Mouse (Mus musculus) retina, postnatal 1 day (tissue): ENCODE measurements around the gene Clybl.

Source experiments
- DNase-seq: peaks from one replicate; pipeline ENCODE4 v3.0.0-alpha.2; 2012

Gene Clybl

DNA sequence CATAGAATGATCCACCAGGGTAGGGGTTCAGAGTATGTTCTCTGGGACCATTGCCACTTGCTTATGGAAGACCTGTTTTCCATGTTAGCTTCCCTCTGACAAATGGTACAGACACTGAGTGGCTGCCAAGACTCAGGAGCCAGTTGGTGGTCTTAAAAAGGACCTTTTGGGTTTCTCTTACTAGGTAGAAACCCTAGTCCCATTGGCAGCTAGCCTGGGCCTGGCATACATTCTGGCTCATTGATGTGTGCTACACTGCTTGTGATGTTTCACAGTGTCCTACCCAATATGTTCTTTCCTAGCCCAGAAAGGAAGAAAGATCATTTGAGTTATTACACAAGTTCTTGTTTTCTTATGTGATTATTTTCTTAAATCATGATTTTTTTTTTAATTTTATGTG lies 69.8 kb downstream of the Clybl start:
- no peak for DNase-seq

DNA sequence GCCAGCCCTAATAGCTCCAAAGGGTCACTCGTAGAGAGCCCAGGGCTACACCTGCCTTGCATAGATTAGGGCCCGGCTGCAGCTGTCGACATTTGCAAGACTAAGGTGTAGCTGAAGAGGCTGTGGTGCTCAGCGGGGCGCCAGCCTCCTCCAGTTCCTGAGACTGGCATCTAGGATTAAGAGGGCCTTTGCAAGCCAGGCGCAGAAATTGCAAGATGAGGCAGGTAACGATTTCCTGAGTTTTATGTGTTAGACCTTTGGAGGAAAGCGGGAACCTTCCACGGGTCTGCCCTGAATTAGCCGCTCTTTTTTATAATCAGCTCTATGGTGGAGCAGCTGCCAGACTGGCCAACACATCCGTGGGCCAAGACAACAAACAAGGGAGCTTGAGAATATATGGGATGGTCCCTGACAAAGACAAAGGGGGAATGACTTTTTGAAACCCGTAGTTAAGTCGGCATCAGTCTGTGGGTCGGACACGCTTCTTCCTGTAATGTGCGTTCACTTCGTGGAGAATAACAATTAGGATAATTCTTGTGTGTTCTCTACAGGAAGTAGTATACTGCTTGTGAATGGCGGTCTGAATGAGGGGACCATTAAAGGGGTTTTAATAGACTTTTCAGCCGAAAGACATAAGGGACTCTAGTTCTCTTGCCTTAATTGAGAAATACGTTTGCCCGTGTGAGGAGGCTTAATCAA lies 74.2 kb downstream of the Clybl start:
- peak; percentile 50 for DNase-seq

DNA sequence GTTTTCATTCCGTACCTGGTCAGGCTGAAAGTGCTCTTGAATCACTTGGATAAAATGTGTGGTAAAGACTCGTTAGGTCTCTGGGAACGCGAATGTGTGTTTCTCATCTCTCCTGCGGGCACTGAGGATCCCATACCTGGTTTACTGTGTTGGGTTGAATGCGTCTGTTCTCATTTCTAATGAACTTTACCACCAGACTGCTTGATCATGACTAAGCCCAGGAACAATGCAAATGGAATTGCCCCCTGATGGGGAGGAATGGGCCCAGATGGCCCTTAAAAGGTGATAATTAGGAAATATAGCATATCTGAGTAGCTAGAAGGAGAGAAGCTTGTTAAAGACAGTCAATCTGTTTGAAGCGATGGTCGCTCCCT lies 74.7 kb downstream of the Clybl start:
- DNase-seq = peak; percentile 76

DNA sequence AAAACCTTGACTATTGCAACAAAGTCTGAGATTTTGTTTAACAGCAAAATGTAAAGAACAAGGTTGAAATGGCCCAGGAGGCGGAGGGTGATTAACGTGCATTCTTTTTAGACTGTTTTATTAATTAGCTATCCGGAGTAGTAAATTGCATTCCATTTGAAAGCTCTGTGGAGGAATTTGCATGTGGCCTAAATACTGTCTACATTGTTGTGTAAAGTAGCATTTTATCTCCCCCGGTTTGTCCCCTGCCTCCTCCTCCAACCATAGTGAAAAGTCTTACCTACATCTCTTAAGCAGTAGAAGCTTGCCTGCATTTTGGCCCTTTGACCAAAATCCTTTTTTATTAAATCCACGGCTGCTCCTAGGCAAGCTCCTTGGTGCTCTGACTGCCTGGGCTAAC lies 76.8 kb downstream of the Clybl start:
- DNase-seq = peak; percentile 46

DNA sequence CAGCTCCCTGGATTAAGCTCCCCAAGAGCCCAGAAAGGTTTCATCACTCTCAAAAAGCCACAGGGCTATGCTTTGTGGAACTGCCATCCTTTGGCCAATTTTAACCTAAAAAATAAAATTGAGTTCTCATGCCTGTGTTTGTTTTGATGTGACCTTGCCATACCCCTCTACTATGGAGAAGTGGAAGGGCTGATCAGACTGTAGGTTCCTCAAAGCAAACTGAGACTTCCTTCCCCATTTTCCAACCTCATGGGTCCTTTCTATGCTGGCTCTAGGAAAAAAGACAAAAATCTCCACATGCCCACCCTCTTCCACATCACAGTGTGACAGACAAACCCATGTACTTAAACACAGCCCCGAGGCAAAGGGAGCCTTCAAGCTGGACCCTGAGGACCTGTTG lies 79.7 kb downstream of the Clybl start:
- DNase-seq = no peak

DNA sequence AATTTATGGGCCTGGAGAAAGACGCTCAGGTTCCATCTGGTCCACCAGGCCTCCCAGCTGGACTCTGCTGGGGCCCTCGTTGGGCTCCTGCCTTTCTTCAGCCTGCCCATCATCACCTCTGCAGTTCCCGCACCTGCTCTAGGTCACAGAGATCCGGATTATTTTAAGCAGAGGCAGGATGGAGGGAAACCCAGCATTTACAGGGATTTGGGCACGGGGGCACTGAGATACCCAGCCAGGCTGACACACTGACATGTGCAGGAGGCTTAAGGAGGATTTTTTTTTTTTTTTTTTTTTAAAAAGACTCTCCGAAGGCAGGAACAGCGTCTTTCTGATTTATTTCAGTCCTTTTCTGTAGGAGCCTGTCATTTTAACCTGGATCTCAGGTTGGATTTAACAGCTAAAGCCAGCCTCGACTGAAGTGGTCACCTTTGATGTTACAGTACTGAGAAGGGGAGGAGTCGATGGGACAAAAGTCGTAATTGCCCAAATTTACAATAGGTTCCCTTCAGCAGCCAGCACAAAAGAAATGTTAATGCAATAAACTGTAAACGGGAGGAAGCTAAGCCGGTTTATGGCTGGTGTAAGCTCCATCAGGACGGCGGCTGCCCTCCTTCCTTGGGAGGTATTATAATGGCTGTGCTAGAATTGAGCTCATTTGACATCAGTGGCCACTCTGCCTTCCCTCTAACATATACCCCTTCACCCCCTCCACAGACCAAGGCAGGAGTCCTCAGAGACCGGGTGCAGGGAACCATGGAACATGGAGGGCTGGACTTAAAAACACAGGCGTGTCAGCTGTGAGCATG lies 81.6 kb downstream of the Clybl start:
- DNase-seq = peak; percentile 35

DNA sequence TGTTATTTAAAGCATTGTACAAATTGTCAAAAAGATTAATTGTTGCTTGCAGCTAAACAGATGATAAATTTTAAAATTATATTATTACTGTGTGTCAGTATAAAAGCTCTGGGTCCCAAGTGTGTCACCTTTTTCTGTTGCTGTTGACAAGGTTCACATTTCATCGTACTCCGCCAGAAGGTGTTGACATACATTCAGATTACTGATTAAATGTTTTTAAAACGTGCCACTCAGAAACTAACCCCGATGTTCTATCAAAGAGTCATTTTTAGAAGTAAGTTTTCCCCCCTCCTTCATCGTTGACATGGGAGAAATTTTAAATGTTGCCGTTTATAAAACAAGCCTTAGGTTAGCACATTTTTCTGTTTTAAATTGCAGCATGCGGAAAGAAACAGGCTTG lies 83.7 kb downstream of the Clybl start:
- no peak for DNase-seq

DNA sequence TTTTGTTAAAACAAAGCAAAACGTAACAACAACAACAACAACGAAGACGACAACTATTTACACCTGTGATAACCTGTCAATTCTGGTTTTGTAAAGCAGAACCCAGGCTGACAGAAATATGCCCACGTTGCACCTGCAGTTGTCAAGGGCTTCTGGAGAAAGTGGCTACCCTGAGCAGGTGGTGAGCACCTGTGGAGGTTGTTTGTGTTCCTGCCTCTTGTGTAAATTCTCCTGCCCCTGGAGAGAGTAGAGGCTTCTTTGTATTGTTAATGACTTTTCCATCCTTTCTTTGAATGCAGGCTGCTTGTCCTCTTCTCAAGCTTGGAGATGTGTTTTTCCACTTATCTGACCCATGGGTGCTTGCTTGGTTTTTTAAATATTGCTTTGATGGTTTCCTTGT lies 86.1 kb downstream of the Clybl start:
- no peak for DNase-seq

DNA sequence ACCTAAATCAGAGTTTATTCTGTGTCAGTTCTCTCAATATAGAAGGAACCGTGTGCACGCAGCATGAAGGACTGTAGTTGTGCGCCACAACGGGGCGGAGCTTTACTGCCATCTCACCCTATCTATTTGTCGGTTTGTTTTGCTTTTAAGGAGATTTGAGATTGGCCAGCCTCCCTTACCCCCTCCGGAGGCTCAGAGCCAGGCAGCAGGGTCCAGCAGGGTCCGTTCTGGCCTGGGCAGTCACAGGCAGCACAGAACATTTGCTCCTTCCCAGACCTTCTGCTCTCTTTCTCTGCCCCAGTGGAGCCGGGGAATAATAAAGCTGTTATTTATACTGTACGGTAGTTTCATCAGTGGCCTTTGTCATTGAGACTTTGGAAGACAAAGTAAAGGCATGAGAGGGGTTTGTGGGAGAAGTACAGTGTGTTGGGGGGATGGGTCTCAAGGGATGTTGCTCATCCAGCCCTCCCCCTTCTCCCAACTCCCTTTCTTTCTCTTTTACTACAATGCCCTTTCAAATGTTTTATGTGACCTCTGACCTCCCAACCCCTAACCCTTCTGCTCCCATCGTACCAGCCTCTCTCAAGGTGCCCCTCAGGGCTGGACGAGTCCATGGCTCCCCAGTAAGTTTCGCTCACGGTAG lies 89.7 kb downstream of the Clybl start:
- no peak for DNase-seq

DNA sequence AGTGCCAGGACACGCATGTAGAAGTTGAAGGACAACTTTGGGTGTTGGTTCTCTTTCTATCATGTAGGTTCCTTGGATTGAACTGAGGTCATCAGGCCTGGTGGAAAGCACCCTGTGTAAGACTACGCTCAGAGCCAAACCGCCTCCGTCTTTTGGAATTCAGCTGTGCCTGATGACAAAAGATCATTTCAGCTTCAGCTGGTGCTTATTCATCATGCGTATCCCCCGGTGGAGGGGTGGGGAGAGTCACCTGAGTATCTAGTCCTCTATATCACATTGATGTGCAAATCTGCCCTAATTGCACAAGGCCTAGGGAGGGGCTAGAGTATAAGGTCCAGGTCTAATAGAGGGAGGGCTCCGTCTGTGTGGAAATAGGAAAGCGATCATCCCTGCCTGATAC lies 95.6 kb downstream of the Clybl start:
- DNase-seq = no peak

DNA sequence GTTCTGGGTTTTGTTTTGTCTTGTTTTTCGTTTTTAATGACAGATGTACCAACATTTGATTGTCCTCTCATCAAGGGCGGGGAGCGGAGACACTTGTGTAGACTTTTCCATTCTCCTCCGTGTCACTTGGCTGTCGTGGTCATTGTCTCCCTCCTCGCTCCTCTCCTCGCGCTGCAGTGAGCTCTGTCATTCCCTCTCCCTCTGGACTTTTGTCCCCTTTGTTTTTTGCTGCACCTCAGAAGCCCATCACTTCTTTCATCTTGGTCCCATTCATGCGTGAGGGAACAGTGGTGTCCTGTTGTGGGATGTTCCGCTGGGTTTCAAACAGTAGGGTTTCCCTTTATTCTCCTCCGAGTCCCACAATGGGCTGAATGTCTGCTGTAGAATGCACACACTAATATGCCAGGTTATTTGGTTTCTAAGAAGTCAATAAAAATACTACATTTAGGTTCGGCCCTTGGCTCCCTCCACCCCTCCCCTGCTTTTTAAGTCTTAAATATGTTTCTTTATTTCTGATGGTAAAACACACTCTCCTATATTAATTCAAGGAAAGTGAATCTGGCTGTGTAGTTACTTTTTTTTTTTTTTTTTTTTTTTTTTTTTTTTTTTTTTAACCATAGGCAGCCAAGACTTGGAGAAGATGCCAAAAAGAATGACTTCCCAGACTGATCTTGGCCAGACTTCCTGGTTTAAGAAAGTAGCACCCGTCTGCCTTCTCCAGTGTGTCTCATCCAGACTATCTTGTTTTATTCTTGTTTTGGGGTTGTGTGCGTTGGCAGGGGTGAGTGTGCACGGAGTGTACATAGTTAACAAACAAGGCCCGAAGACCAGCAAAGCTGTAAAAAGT lies 98.2 kb downstream of the Clybl start:
- peak; percentile 41 for DNase-seq

DNA sequence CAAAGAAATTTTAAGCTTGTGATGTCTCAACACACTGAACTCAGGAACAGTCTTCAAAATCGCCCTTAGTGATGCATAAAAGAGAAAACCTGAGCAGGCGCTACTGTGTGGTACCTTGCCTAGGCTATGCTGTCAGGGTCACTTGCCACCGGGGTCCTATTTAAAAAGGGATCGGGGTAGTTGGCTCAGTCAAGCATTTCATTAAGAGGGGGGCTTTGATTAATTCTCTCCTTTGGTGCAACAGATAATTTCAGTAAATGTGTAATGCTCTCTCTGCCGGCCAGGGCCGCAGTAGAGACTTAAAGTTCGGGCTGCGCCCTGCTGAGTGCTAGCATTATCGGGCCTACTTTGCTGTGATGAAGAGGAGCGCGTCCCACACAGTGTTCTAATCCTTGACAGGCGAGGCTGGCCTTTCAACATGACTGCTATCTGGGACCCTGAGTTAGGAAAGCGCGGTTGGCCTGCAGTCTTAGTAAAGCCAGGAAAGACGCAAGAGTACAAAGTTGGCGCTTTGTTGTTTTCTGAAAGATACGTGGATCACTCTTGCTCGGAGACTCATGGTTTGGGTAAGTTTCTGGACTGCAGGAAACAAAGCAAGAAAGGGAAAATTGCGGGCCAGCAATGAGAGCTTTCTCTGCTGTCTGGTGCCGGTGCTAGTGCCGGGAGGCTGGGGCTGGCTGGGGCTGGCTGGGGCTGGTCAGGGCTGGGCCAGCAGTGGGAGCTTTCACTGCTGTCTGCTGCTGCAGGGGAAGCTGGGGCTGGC lies 99.0 kb downstream of the Clybl start:
- peak; percentile 45 for DNase-seq

DNA sequence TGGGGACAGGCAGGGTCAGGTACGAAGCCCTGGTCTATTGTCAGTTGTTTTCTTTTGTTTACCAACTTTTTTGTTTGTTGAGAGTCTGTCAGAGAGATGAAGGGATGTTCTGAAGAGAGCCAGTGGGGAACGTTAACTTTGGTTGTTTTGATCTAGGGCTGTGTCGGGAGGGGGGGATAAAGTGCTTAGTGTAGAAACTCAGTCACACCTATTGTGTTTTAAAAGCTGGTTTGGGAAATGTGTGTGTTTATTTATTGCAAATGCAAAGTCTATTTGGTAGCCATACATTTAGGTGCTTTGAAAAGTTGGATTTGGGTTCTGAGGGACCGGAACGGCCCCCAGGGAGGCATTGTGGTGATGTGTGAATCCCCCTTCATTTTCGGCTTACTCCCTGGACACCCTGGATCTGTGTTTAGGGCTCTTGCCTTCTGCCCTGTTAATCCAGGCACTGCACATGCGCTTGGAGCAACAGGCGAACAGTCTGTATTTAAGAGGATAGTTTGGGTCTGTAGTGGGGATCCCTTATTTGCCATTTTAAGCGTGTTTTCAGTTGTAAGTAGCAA lies 99.6 kb downstream of the Clybl start:
- DNase-seq = no peak

DNA sequence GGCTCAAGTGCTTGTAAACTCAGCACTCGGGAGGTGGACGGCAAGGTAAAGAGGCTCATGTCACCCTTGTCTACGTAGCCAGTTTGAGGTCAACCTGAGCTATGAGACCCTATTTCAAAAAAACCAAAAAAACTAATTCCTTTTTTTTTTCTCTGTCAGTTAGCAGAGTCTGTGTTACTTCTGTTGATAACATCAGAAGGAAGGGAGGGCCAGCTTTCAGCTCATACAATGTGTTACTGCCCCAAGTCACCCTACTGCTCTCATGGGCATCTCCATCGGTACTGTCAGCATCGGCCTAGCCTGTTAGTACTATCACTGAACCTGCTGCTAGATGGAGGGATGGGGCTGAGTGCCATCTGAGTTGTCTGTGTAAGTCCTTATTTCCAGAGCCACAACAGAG lies 102.5 kb downstream of the Clybl start:
- DNase-seq = no peak

DNA sequence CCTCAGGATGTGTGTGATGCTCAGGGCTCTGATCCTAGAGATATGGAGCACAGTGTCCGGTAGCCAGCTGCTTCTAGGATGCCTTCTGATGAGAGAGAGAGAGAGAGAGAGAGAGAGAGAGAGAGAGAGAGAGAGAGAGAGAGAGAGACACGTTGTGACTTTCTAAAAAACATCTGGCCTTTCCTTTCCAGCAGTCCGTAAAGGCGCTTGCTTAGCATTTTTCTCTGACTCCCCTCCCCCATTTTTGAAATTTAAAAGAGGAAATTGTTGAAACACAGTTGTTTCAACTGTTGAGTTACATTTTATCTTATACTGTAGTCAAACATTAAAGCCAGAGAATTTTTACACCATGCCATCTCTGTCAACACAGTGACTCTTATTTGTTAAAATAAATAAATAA lies 114.9 kb downstream of the Clybl start:
- DNase-seq = no peak

DNA sequence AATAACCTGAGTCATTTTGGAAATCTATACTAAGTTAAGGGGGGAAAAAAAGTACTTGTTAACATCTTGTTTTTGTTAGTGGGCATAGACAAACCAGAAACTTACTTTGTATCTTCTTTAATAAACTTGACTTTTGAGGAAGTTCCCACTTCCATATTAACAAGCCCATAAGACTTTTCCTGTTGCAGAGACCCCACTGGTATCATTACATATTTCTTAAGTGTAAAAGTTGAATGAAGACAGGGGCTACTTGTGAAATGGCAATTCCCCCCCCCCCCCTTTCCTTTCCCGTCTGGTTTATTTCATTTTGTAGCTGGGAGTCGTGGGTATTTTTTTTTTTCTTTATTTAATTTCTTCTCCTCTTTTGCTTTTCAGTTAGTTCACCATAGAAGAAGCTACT lies 115.4 kb downstream of the Clybl start:
- no peak for DNase-seq

DNA sequence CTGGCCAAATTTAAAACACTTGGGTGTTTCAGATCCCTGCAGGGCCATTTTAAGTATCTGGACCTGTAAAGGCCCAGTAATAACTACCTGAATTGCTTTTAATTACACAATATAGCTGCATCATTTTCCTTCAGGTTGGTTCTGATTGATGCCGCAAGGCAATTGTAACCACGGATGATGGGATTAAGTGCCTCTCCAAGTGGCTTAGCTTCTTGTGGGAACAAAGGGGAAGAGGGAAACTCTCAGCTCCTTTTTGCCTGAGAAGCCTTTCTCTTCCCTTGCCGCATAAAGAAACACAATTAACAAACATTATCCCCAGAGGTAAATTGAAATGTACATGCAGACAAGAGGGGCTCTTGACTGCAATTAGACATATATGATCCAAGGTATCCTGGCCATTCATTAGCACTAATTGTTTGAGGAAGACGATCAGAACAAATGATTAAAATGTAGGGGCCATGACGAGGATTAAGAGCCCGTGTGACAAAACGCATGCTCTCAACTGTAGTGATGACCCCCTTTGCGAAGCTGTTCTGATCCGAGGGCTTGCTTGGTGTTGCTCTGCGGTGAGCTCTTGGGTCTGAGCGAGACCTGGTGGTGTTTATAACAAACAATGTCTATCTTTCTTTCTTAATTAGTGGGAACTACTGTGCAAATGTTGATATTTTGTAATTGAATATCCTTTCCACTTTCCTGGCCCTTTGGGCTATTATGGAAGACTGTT lies 116.0 kb downstream of the Clybl start:
- peak; percentile 58 for DNase-seq

DNA sequence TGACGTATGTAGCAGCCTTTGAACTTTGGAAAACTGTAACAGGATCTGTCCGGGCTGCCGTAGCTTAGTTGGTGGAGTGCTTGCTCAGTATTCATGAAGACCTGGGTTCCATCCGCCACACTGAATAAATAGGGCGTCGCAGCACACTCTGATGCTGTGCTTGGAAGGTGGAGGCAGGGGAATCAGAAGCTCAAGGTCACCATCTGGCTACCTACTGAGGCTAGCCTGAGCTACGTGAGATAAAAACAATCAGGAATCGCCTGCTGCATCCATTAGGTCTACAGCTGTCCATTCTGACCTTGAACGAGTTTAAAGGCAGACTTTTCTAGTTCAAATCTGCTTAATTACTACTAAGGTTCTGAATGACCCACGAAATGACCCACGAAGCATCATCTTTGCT lies 118.8 kb downstream of the Clybl start:
- DNase-seq = no peak

DNA sequence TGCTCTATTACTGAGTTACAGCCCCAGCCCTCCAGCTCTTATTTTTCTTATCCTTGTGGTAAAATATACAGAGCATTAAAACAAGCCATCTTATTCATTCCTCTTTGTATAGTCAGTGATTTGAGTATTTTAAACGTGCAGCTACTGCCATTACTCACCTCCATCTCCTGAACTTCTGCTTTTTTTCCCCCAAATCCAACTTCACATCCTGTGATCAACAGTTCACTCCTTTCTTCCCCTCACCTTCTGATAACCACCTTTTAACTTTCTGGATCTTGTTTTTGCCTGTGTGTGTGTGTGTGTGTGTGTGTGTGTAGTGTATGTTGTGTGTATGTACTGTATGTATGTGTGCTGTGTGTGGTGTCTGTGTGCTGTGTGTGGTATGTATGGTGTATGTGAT lies 122.3 kb downstream of the Clybl start:
- DNase-seq = no peak

DNA sequence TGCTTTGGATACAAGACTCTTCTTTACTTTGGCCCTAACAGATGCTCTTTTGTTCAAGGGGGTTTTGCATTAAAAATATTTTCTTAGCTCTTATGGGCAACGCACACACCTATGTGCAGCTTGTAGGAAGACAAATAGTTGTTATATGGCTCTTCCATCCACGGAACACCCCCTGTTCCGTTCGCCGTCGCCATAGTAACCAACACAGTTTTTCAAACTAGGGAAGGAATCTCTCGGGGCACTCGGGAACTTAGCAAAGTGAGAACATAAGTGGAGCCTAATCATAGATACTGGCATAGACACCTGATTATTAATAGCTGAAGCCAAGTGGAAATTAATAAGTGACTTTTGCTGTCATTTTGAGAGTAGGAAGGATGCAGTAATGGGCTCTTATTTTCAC lies 123.6 kb downstream of the Clybl start:
- no peak for DNase-seq

DNA sequence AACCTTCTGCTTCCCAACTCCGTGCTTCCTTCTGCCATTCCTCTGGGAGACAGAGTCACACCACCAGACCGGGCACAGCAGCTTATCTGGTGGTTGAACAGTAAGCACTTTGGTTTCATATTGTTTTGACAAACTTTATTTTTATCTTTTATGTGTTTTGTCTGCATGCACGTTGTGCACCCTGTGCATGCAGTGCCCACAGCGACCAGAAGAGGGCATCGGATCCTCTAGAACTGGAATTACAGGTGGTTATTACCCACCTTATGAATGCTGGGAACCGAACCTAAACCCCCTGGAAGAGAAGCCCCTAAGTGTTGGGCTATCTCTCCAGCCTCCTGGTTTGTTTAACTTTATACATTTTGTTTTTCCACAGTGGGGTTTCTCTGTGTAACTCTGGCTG lies 130.9 kb downstream of the Clybl start:
- no peak for DNase-seq
